Mouse (Mus musculus): ENCODE data around the gene Olfr706. TPM values are rescaled to one million over a fixed set of nuclear protein-coding genes. Genes with fewer than 3 reads are reported as not detected.
"Not testable (repeated sequence)": the region's sequence is repeated elsewhere in the genome, so short reads cannot be mapped to it uniquely, and the experiment has no call there.

Gene Olfr706
- not detected for total RNA-seq (2021)
- long read RNA-seq, experiment 1, result 0 reads
- long read RNA-seq, experiment 2, result 0 reads

GRCm38 (mm10) chr7:106888062-106888461 lies at the start of gene Olfr706:
TSS of gene Olfr706 (minus strand) at chr7:106888162.
- DNase-seq (ENCODE audit: low spot score in 2 of 2), result no peak

GRCm38 (mm10) chr7:106932119-106932518 lies 44.2 kb upstream of the Olfr706 start, which contains the start of gene Olfr709-ps1:
TSS of gene Olfr709-ps1 (minus strand) at chr7:106932219.
- no peak for DNase-seq (ENCODE audit: low spot score in 2 of 2)

GRCm38 (mm10) chr7:106920961-106921360 lies 33.0 kb upstream of the Olfr706 start:
- DNase-seq (ENCODE audit: low spot score in 2 of 2), result not testable (repeated sequence)

- no peak for DNase-seq (ENCODE audit: low spot score in 2 of 2)
These were observed 19.7 kb upstream of the Olfr706 start, which contains the start of gene Olfr1532-ps1 for GRCm38 (mm10) chr7:106907676-106908075. TSS of gene Olfr1532-ps1 (plus strand) at chr7:106908001.

- DNase-seq (ENCODE audit: low spot score in 2 of 2), result not testable (repeated sequence)
These were observed 13.2 kb upstream of the Olfr706 start, which contains the start of gene Olfr707 for GRCm38 (mm10) chr7:106901141-106901540. TSS of gene Olfr707 (minus strand) at chr7:106901241.

- no peak for DNase-seq (ENCODE audit: low spot score in 2 of 2)
These were observed 11.2 kb downstream of the Olfr706 start, which contains the start of gene Olfr705 for GRCm38 (mm10) chr7:106876791-106877190. TSS of gene Olfr705 (minus strand) at chr7:106876891.

GRCm38 (mm10) chr7:106862885-106863284 lies 25.1 kb downstream of the Olfr706 start, which contains the start of gene Olfr704:
TSS of gene Olfr704 (plus strand) at chr7:106863185.
- no peak for DNase-seq (ENCODE audit: low spot score in 2 of 2)

DNA sequence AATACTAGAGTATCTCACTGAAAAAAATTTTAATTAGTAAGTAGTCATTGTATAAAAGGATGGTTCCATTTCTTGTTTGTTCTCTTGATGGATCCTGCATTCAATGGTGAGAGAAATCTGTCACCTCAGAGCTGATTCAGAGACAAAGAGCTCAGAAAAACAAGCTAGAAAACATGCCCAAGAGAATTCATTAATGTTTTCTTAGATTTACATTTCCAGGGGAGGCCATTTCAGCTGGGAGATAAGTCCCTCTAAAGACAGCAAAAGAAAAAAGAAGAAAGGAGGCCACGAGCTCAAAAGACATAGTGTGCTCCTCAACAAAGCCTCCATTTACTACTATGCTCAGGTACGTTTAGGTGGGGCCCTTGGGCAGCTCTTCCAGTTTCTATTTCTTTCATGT lies 44.9 kb downstream of the Olfr706 start, which contains the start of gene Olfr703:
Gene Olfr703, plus strand, starts transcription at position 301 of the 400 bp plus-strand sequence.
- DNase-seq (ENCODE audit: low spot score in 2 of 2), result no peak

DNA sequence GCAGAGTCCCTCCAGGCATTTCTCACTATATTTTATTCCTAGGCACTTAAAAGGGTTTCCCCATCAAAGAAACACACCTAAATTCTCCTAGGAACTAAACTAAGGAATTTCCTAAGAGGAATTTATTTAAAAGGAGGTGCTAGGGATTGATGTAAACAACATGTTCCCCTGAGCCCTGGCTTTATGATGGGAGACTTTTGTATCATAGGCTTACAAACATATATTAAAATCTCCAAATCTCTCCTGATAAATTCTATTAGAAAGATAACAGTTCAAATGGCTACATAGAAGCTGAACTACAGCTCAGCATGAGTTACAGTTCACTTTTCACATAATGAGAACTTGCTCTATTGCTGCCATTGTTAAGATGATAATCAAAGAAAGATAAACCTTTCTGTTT lies 54.2 kb downstream of the Olfr706 start, which contains the start of gene Olfr702:
Gene Olfr702, minus strand, starts transcription at position 101 of the 400 bp plus-strand sequence.
- no peak for DNase-seq (ENCODE audit: low spot score in 2 of 2)

Other genes with a start within 250 kb of the Olfr706 start
- gene Olfr693, start 207.6 kb downstream of the Olfr706 start, total RNA-seq (2021), result not detected
- not detected for gene Olfr694, start 196.3 kb downstream of the Olfr706 start, total RNA-seq (2021)
- gene Olfr695, start 171.8 kb downstream of the Olfr706 start, total RNA-seq (2021), result not detected
- gene Olfr697, start 145.7 kb downstream of the Olfr706 start, total RNA-seq (2021), result not detected
- gene Olfr698, start 132.8 kb downstream of the Olfr706 start, total RNA-seq (2021), result not detected
- gene Olfr699, start 95.0 kb downstream of the Olfr706 start, total RNA-seq (2021), result not detected
- not detected for gene Olfr700, start 79.3 kb downstream of the Olfr706 start, total RNA-seq (2021)
- not detected for gene Olfr701, start 74.0 kb downstream of the Olfr706 start, total RNA-seq (2021)
- not detected for gene Olfr702, start 54.3 kb downstream of the Olfr706 start, total RNA-seq (2021)
- gene Olfr703, start 44.8 kb downstream of the Olfr706 start, total RNA-seq (2021), result not detected
- not detected for gene Olfr704, start 25.0 kb downstream of the Olfr706 start, total RNA-seq (2021)
- not detected for gene Olfr705, start 11.3 kb downstream of the Olfr706 start, total RNA-seq (2021)
- not detected for gene Olfr707, start 13.1 kb upstream of the Olfr706 start, total RNA-seq (2021)
- gene Olfr1532-ps1, start 19.8 kb upstream of the Olfr706 start, total RNA-seq (2021), result not detected
- gene Olfr709-ps1, start 44.1 kb upstream of the Olfr706 start, total RNA-seq (2021), result under 1 TPM in 1 of 2 experiments, not detected in 1; 0.07 TPM
- gene Olfr710, start 60.1 kb upstream of the Olfr706 start, total RNA-seq (2021), result not detected
- not detected for gene Olfr6, start 75.8 kb upstream of the Olfr706 start, total RNA-seq (2021)
- gene Olfr711, start 87.3 kb upstream of the Olfr706 start, total RNA-seq (2021), result not detected
- not detected for gene Olfr2, start 117.9 kb upstream of the Olfr706 start, total RNA-seq (2021)
- not detected for gene Olfr713, start 143.0 kb upstream of the Olfr706 start, total RNA-seq (2021)
- gene Olfr714, start 182.8 kb upstream of the Olfr706 start, total RNA-seq (2021), result not detected
- gene Olfr17, start 205.1 kb upstream of the Olfr706 start, total RNA-seq (2021), result not detected
- gene Olfr715b, start 222.2 kb upstream of the Olfr706 start, total RNA-seq (2021), result not detected
- not detected for gene Olfr715, start 242.9 kb upstream of the Olfr706 start, total RNA-seq (2021)

All from left cerebral cortex, adult 18-20 months (tissue).